Mouse (Mus musculus) ES-Bruce4 (cell line): ENCODE measurements at regions not wholly inside any gene's neighbourhood (a gene's known extent, or its start where the extent isn't known, plus 50 kb on each side); places are given as distances from the start of the nearest gene placed in this dataset.

Experiments used
- CTCF ChIP-seq: IDR thresholded peaks from one replicate; pipeline ENCODE4 v1.8.1; 2011; ENCODE audit warnings: low read depth, low read length
- POLR2A ChIP-seq: IDR thresholded peaks from one replicate; pipeline ENCODE4 v1.8.1; 2011; ENCODE audit warnings: low read length; ENCODE audit not compliant: insufficient read depth

DNA sequence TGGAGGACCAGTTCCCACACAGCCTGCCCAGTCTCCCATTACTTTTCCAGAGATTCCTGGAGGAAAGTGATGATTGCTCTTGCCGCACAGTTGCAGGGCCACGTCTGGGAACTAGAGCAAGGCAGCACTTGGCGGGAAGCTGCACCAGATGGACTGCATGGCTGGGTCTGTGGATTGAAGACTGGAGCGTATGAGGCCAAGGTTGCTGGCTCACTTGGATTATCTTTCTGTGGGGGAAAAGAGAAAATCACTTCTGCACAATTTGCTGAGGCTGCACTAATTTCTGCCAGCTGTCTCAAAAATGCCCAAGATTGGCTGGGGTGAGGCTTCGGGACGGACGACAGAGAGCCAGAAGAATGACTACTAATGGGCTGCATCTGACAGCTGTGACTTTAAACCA, 193.2 kb downstream of the Actr3 start:
- TF ChIP-seq POLR2A: no peak
- no peak for TF ChIP-seq CTCF
